Mouse (Mus musculus): ENCODE data around the gene Capn13.
A peak's percentile ranks its signal among the peaks of the same experiment; 100 is the strongest.

- TF ChIP-seq POLR2A (IDR thresholded peaks at IDR 0.05; ENCODE audit: control insufficient read depth in 1 of 2, insufficient read depth in 1 of 2, low read depth in 1 of 2, low read length in 2 of 2, poor library complexity in 1 of 2) (no peak), SIN3A (IDR thresholded peaks at IDR 0.05; ENCODE audit: low read length) (peak; percentile 64; the same call in 1 of the 2 replicates), NRF1 (IDR thresholded peaks at IDR 0.05; ENCODE audit: insufficient read depth, low read depth, low read length, poor library complexity, severe bottlenecking) (no peak)
Observed at GRCm38 (mm10) chr17:73304086-73304812, 96.4 kb downstream of the Capn13 start.

Measured in MEL (cell line).